Mouse (Mus musculus) lung, postnatal 25 days (tissue): ENCODE measurements around the gene Sdc4.
A peak's percentile ranks its signal among the peaks of the same experiment; 100 is the strongest.

Experiments used
- DNase-seq: peaks from one replicate; pipeline ENCODE4 v3.0.0; 2022; ENCODE audit warnings: low spot score

Sdc4 gene

GRCm38 (mm10) chr2:164431676-164432465, 11.8 kb downstream of the Sdc4 start:
- peak; percentile 67 for DNase-seq

DNA sequence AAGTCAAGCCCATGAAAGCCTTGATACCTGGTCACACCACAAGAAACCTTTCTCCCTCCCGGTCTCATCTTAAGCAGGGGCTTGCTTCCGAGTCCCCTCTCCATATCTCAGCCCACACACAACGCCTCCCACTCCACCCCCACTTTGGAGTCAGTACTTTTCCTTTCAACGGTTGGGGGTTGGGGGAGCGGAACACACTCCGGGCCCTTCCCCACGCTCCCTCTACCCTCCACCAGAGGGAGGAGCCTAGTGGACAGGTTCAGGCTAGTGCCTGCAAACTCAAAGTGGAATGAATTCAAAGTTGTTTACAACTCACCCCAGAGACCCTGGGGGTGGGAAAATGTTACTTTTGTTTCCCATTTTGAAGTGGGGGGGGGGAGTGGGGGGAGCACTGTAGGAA, 13.0 kb downstream of the Sdc4 start:
- no peak for DNase-seq

GRCm38 (mm10) chr2:164429881-164430615, 13.6 kb downstream of the Sdc4 start:
- no peak for DNase-seq

DNA sequence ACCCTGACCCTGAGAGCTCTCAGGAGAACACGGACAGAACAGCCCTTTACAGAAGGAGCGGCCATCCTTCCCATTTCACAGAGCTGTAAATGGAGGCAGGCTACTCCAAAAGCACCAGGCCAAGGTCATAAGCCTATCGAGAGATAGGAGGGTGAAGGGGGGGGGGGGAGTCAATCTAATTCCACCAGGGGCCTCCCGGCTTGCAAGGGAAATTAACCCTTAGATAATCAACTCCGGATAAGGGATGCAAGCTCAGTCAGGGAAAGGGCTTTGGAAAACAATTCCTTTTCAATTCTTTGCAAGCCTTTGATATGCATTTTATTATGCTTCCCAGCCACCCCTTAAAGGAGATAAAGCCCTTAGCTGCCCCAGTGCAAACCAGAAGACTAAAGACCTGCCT, 15.2 kb downstream of the Sdc4 start:
- no peak for DNase-seq

DNA sequence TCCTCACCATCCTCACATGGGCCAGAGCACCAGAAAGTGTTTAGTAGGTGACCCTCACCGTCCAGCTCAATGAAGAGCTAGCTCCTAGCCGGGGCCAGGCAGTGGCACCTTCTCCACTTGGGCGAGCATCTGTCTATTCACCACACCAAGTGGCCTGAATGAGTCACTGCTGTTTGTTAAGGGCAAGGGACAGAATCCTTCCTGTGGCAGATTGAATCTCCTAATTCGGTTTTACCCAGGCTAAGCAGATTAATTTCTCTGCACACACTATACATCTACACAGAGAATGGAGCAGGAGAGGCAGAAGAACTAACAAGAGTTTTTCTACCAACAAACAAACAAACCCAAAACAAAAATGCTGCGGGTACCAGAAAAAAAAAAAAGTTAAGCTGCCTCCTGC, 16.7 kb downstream of the Sdc4 start:
- DNase-seq, result no peak

- DNase-seq, result no peak
These were observed 17.6 kb downstream of the Sdc4 start for GRCm38 (mm10) chr2:164426121-164426520.

- DNase-seq, result no peak
These were observed 18.3 kb downstream of the Sdc4 start for GRCm38 (mm10) chr2:164425401-164425800.

GRCm38 (mm10) chr2:164424406-164424805, 19.3 kb downstream of the Sdc4 start:
- DNase-seq, result no peak

GRCm38 (mm10) chr2:164423464-164423863, 20.2 kb downstream of the Sdc4 start:
- DNase-seq, result no peak

- no peak for DNase-seq
These were observed 20.9 kb downstream of the Sdc4 start for GRCm38 (mm10) chr2:164422675-164423393.

DNA sequence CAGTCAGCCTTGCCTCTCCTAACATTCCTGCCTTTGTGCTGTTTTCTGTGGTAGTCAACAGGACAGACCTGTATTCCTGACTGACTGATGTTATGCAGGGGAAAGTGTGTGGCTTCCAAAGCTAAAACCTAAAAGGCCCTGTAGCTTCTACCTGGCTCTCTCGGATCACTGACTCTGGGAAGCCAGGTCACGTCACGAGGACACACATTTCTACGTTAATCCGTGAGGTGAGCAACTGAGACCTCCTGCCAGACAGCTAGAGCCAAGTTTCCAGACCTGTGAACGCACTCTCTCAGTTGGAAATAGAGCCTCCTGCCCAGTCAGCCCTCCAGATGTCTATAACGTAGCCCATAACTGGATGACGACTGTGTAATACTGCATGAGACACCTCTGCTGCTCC, 21.7 kb downstream of the Sdc4 start:
- no peak for DNase-seq

DNA sequence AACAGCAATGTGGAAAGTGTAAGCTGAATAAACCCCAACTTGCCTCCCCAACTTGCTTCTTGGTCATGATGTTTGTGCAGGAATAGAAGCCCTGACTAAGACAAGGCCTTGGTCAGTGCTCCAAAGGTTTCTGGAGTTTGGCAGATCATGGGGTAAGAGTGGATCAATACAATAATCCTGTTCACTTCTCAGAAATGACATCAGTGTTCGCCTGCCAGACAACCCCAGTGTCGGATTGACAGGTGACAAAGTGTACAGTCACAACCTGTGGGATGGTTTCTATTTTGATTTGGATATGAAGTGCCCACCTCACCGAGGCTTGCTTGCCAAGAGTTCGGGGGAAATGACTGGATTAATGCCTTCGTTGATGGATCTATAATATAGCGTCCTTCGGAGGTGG, 22.4 kb downstream of the Sdc4 start:
- DNase-seq, result no peak

DNA sequence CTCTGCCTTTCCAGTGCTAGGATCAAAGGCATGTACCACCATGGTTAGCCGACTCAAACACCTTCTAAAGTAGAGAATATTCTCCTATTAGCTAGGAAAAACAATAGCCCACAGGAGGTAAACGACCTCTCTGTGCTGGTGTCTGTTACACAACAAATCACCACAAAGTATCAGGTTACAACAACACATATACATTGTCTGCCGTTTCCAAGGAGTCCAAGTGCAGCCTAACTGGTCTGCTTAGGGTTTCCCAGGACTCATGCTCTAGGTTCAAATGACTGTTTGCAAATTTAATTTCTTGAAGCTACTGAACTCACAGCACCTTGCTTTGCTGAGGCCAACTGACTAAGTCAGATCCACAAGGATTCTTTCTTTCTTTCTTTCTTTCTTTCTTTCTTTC, 24.2 kb downstream of the Sdc4 start:
- DNase-seq, result no peak

DNA sequence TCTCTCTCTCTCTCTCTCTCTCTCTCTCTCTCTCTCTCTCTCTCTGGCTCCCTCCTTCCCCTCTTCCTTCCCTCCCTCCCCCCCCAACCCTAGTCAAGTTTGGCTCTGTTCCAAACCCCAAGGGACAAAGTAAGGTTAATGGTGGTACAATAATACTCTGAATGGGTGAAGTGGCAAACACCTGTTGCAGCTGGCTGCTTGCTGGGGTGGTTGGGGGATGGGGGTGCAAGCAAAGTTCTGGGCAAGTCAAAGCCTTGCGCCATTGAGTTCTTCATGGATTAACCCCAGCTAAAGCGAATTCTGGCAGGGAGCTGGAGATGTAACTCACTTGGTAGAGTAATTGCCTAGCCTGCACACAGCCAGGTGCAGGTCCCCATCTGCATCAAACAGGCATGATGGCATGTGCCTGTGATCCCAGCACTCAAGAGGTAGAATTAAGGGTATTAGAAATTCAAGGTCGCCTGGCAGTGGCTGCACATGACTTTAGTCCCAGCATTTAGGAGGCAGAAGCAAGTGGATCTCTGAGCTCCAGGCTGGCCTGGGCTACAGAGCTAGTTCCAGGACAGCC, 25.3 kb downstream of the Sdc4 start:
- DNase-seq, result no peak

DNA sequence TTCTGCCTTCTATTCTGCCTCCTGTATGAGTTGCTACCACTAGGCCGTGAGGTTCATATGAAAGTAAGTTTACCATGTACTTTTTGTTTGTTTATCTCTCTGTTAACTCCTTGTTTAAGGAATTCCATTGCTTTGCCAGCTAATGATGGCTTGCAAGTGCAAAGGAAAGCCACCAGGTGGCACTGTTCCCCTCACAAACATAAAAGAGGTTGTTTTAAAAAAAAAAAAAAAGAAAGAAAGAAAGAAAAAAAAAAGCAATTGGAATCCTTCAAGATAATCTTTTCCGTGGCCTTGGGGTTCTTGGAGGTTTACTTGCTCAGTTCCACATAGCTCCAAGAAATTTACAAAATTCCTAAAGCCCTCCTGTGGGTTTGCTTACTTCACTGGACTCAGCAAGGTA, 26.5 kb downstream of the Sdc4 start:
- no peak for DNase-seq

GRCm38 (mm10) chr2:164414581-164414980, 29.1 kb downstream of the Sdc4 start:
- no peak for DNase-seq

DNA sequence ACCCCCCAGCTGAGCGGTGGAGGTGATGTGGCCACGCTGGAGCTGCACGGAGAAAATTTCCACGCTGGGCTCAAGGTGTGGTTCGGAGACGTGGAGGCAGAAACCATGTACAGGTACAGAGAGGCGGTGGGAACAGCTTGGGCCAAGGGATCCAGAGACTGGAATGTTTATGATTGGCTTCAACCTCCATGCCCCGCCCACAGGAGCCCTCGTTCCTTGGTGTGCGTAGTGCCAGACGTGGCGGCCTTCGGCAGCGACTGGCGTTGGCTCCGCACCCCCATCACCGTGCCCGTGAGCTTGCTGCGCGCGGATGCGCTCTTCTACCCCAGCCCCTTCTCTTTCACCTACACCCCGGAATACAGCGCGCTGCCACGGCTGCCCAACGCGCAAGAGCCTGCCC, 29.5 kb downstream of the Sdc4 start:
- no peak for DNase-seq

DNA sequence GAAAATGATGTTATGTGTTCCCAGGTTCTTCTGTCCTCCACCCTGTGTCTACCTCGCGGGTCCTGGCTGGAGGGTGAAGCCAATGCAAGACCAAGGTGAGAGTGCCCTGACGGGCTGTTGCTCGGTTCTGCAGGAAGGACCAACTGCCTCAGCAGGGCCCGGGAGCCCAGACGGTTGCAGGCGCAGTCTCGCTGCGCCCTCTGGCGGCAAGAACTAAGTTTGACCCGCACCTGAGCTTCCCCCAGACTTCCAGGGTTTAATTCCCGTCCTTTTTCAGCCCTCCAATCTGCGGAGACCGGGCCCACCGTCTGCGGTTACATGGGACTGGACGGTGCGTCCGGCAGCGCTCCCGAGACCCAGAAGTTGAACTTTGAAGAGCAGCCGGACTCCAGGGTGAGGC, 36.0 kb downstream of the Sdc4 start:
- peak; percentile 70 for DNase-seq

DNA sequence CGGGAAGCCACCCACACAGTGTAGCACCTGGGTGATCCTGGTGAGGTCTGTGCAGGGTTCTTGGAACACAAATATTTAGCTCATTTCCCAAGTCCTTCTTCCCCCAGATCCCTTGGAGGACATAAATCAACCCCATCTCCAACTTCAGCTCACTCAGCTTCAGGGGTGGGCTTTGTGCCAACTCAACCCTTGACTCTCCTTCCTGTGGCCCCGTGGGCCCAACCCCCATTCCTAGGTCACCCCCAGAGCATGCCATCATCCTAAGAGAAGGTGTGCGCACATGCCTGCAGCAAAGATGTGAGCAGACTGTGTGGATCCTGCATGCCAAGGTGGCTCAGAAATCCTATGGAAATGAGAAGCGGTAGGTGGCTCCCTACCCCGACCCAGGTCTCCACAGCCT, 38.2 kb downstream of the Sdc4 start:
- no peak for DNase-seq

- DNase-seq, result no peak
These were observed 38.6 kb downstream of the Sdc4 start, which contains the start of gene Matn4 for GRCm38 (mm10) chr2:164405060-164405459. TSS of gene Matn4 (minus strand) at chr2:164405160.

DNA sequence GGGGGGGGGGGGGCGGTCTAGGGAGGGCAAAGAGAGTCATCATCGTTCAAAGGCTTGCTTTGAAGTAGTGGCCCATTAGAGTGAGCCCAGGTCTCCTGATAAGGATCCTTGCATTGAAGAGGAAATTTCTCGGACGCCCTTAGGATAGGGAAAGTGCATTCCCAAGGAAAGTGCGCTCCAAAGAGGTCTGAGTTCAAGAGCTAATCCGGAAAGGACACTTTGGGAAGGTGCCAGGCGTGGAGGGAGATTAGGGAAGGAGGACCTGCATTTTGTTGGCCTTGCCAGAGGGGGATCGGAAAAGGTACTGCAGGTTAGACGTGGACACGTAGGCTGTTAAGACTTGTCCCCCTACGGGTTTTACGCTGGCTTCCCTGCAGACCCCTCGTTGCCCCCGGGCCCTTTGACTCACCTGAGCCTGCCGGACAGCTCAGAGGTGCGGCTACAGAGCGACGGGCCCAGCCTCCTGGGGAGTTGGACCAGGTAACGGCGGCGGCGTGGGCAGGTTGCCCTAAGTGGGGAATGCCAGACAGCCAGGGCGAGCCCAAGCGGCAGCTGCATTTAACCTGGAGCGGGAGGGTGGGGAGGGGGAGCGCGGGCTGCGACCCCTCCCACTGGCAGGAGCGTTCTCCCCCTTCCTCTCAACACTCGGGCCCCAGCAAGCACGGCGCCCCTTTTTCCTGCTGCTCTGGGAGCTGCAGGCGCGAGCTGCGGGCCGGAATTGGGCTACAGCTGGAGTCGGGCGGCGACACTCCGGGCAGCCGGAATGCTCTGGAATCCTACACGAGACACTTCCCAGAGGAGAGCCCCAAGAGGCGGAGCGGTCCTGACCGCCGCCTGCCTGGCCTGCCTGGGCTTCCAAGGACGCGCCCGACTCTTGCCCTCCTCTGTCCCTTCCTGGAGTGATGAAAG, 39.4 kb downstream of the Sdc4 start:
- DNase-seq, result peak; percentile 86
